Mouse (Mus musculus) intestine, embryonic 14.5 days (tissue): ENCODE results near the gene Dio1. TPM values are rescaled to one million over a fixed set of nuclear protein-coding genes. Genes with fewer than 3 reads are reported as not detected.

ENCODE experiments used
- ATAC-seq: fragments of 200-750 bp; cut with Nextera tagmentation; replicated peaks from 2 replicates; pipeline ENCODE4 v1.8.0; 2017; ENCODE audit warnings: low read depth, moderate number of reproducible peaks, moderate TSS enrichment, moderate library complexity; ENCODE audit not compliant: low FRiP score, low TSS enrichment
- DNase-seq: peaks from one replicate; pipeline ENCODE4 v3.0.0-alpha.2; 2018; ENCODE audit warnings: low spot score
- H3K27ac ChIP-seq: fragments of 300-500 bp; sonication (generic); 2 replicates; pipeline ENCODE4 v1.5.1; 2014; ENCODE audit warnings: low read depth, mild to moderate bottlenecking, control low read depth
- H3K27me3 ChIP-seq: fragments of 300-500 bp; sonication (generic); replicated peaks from 2 replicates; pipeline ENCODE4 v1.6.1; 2014; ENCODE audit warnings: low read length, control low read depth; ENCODE audit not compliant: control insufficient read depth, insufficient read depth
- H3K36me3 ChIP-seq: fragments of 300-500 bp; sonication (generic); 2 replicates; pipeline ENCODE4 v1.6.1; 2014; ENCODE audit warnings: low read length, control low read depth; ENCODE audit not compliant: control insufficient read depth, insufficient read depth
- H3K4me1 ChIP-seq: fragments of 300-500 bp; sonication (generic); replicated peaks from 2 replicates; pipeline ENCODE4 v1.6.1; 2014; ENCODE audit warnings: low read length, control low read depth, mixed read lengths; ENCODE audit not compliant: control insufficient read depth, insufficient read depth
- H3K4me2 ChIP-seq: fragments of 300-500 bp; sonication (generic); 2 replicates; pipeline ENCODE4 v1.6.1; 2014; ENCODE audit warnings: low read length
- H3K4me3 ChIP-seq: fragments of 300-500 bp; sonication (generic); 2 replicates; pipeline ENCODE4 v1.5.1; 2014; ENCODE audit warnings: low read depth, low read length, control low read depth, mixed read lengths
- H3K9ac ChIP-seq: fragments of 300-500 bp; sonication (generic); 2 replicates; pipeline ENCODE4 v1.6.1; 2014; ENCODE audit warnings: mild to moderate bottlenecking, low read length
- H3K9me3 ChIP-seq: fragments of 300-500 bp; sonication (generic); 2 replicates; pipeline ENCODE4 v1.6.1; 2016; ENCODE audit warnings: low read length, control low read depth; ENCODE audit not compliant: control insufficient read depth
- WGBS: fragments of 180-500 bp; shearing (Covaris S2); extraction: QIAGEN DNeasy Blood & Tissue Kit; methylation state at CpG from one replicate; pipeline ENCODE4 v1.1.7; 2014; 5-methylcytosine and 5-hydroxymethylcytosine counted together
- polyA plus RNA-seq: library from polyadenylated mRNA; unstranded; fragments of >200 nt; fragmentation: Nextera tagmentation; extraction: Ambion mirVana; gene quantifications from 2 replicates; pipeline ENCODE4 v1.2.1, GENCODE M21; 2014

Dio1 gene
- polyA plus RNA-seq, 1 experiment from 2014 or later: 0.14 TPM

- Histone ChIP-seq H3K4me2 (no peak overlapping the region), H3K4me1 (no peaks in the 10 kb centered on the region), H3K9me3 (no peaks in the 10 kb centered on the region), H3K4me3 (no peak overlapping the region), H3K9ac (no peak overlapping the region), H3K27me3 (no peaks in the 10 kb centered on the region), H3K36me3 (no peaks in the 10 kb centered on the region), H3K27ac (no peak overlapping the region)
- ATAC-seq: no peak
- 79% methylated on average over 8 of the region's 8 CpGs for WGBS
- DNase-seq: no peak
These were observed 8.8 kb downstream of the Dio1 start for GRCm38 (mm10) chr4:107298071-107298606.

DNA sequence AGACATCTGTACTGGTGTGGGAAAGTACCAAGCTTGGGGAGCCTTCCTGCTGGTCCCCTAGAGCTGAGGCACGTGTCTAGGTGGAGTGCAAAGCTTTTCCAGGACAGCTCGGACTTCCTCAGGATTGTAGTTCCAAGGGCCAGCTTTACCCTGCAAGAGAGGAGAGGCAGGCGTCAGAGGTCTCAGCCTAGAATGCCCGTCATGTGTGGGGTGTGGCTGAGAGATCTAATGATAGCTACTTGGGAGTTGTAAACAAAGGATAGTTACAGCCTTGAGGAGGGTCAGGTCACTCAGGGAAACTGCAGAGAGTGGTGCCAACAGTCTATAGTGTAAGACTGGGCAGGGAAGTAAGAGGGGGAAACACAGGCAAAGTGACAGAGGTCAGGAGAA, 14.7 kb downstream of the Dio1 start:
- DNase-seq (no peak), ATAC-seq (no peak)
- Histone ChIP-seq H3K27ac (no peak overlapping the region), H3K27me3 (no peaks in the 10 kb centered on the region), H3K9ac (no peak overlapping the region), H3K4me3 (no peak overlapping the region), H3K36me3 (no peaks in the 10 kb centered on the region), H3K4me2 (no peak overlapping the region), H3K9me3 (no peaks in the 10 kb centered on the region), H3K4me1 (no peaks in the 10 kb centered on the region)
- 19% methylated on average over 4 of the region's 4 CpGs for WGBS

DNA sequence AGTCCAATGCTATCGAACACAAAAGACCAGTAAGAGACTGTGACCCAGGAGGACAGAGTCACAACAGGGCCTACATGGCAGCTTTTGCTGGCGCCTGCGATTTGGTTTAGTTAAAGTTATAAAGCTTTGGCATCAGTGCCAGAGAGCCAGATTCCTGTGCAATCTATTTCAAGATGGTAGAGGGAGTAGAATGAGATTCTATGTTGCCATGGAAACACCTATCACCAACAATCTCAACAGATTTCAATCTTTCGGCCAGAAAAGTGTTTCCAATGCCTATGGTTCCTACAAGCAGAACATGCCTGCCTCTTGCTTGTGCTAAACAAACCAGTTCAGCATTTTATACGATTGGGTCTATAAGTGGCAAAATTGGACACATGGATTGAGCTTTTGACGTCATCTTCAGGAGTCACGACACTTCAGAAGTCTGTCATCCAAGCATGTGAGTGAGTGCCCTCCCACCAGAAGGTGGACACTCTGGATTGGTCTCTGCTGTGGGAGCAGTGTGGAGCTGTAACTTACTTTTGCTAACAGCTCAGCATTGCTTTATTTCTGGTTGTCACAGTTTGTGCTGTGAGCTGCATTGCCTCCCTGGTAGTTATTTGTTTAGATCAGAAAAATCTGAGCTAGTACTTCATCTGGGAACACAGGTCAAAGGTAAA, 15.2 kb downstream of the Dio1 start:
- H3K4me3 ChIP-seq: no peak overlapping the region
- DNase-seq (no peak), ATAC-seq (no peak)
- no peak overlapping the region for H3K4me2 ChIP-seq
- H3K36me3 ChIP-seq: no peaks in the 10 kb centered on the region
- no peak overlapping the region for H3K27ac ChIP-seq
- H3K9me3 ChIP-seq: no peaks in the 10 kb centered on the region
- no peak overlapping the region for H3K9ac ChIP-seq
- H3K27me3 ChIP-seq: no peaks in the 10 kb centered on the region
- WGBS: 78% methylated on average over 7 of the region's 7 CpGs
- no peaks in the 10 kb centered on the region for H3K4me1 ChIP-seq

GRCm38 (mm10) chr4:107287517-107287916, 19.5 kb downstream of the Dio1 start:
- no peak for DNase-seq

DNA sequence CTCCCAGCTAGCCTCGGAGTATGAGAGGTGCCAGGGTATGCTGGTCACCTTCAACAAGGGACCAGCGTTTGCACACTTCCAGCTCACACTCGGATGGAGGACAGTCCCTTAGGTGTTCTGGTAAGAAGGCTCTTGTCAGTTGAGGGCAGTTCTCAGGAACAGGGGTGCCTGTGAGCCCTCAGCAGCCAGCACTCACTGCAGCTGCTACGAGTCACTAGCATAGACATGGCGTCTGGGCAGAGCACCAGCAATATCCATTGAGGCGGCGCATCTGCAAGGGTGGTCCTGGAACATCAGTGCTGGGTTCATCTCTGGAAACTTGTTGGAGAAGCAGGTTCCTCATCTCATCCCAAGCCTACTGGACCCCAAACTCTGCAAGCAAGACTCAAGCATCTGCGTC, 20.6 kb downstream of the Dio1 start:
- H3K9ac ChIP-seq: no peak overlapping the region
- no peak for DNase-seq
- 94% methylated on average over 8 of the region's 8 CpGs for whole genome bisulfite sequencing
- ATAC-seq: no peak
- H3K4me2 ChIP-seq: no peak overlapping the region
- H3K27ac ChIP-seq: no peak overlapping the region
- no peaks in the 10 kb centered on the region for H3K9me3 ChIP-seq
- H3K4me1 ChIP-seq: no peaks in the 10 kb centered on the region
- H3K27me3 ChIP-seq: no peaks in the 10 kb centered on the region
- H3K4me3 ChIP-seq: no peak overlapping the region
- H3K36me3 ChIP-seq: no peaks in the 10 kb centered on the region

More at GRCm38 (mm10) chr4:107287517-107287916, 19.5 kb downstream of the Dio1 start:
- Histone ChIP-seq H3K9me3 (no peaks in the 10 kb centered on the region), H3K27me3 (no peaks in the 10 kb centered on the region), H3K36me3 (no peaks in the 10 kb centered on the region), H3K27ac (no peak overlapping the region), H3K4me1 (no peaks in the 10 kb centered on the region), H3K9ac (no peak overlapping the region), H3K4me3 (no peak overlapping the region), H3K4me2 (no peak overlapping the region)
- no peak for ATAC-seq
- WGBS: 73% methylated on average over 2 of the region's 2 CpGs

GRCm38 (mm10) chr4:107285446-107286200, 21.3 kb downstream of the Dio1 start:
- no peaks in the 10 kb centered on the region for H3K27me3 ChIP-seq
- H3K9me3 ChIP-seq: no peaks in the 10 kb centered on the region
- no peak overlapping the region for H3K27ac ChIP-seq
- H3K9ac ChIP-seq: no peak overlapping the region
- H3K4me3 ChIP-seq: no peak overlapping the region
- no peaks in the 10 kb centered on the region for H3K36me3 ChIP-seq
- H3K4me2 ChIP-seq: no peak overlapping the region
- ATAC-seq (no peak), DNase-seq (no peak)
- 61% methylated on average over 3 of the region's 3 CpGs for WGBS
- H3K4me1 ChIP-seq: no peaks in the 10 kb centered on the region

- no peaks in the 10 kb centered on the region for H3K27me3 ChIP-seq
- ATAC-seq: no peak
- H3K27ac ChIP-seq: no peak overlapping the region
- H3K9me3 ChIP-seq: no peaks in the 10 kb centered on the region
- 79% methylated on average over 7 of the region's 7 CpGs for WGBS
- H3K4me2 ChIP-seq: no peak overlapping the region
- H3K4me1 ChIP-seq: no peaks in the 10 kb centered on the region
- H3K36me3 ChIP-seq: peaks cover 6% of the 10 kb centered on the region; the same call in 1 of the 2 replicates
- H3K4me3 ChIP-seq: no peak overlapping the region
- H3K9ac ChIP-seq: no peak overlapping the region
- no peak for DNase-seq
These were observed 26.0 kb downstream of the Dio1 start for GRCm38 (mm10) chr4:107280843-107281475.

GRCm38 (mm10) chr4:107278188-107278707, 28.7 kb downstream of the Dio1 start:
- no peak overlapping the region for H3K4me2 ChIP-seq
- H3K4me3 ChIP-seq: no peak overlapping the region
- no peak for ATAC-seq
- WGBS: 24% methylated on average over 8 of the region's 8 CpGs
- H3K27ac ChIP-seq: no peak overlapping the region
- H3K9ac ChIP-seq: no peak overlapping the region
- peaks cover 17% of the 10 kb centered on the region for H3K36me3 ChIP-seq
- H3K4me1 ChIP-seq: no peaks in the 10 kb centered on the region
- no peaks in the 10 kb centered on the region for H3K27me3 ChIP-seq
- H3K9me3 ChIP-seq: no peaks in the 10 kb centered on the region
- DNase-seq: no peak
